Mouse (Mus musculus) c-Kit-positive CD71-positive TER-119-positive erythroid progenitor cells, embryonic 14.5 days (primary cell): ENCODE data around the gene Slc23a4.

Source experiments
- DNase-seq: peaks from one replicate; pipeline ENCODE4 v3.0.0-alpha.2; 2013; ENCODE audit warnings: low spot score

The Slc23a4 gene

GRCm38 (mm10) chr6:34910371-34911219 is 77.6 kb downstream of the Slc23a4 start, which contains the start of gene Wdr91:
Wdr91 (minus strand) TSS chr6:34910876.
- DNase-seq: peak; percentile 93

DNA sequence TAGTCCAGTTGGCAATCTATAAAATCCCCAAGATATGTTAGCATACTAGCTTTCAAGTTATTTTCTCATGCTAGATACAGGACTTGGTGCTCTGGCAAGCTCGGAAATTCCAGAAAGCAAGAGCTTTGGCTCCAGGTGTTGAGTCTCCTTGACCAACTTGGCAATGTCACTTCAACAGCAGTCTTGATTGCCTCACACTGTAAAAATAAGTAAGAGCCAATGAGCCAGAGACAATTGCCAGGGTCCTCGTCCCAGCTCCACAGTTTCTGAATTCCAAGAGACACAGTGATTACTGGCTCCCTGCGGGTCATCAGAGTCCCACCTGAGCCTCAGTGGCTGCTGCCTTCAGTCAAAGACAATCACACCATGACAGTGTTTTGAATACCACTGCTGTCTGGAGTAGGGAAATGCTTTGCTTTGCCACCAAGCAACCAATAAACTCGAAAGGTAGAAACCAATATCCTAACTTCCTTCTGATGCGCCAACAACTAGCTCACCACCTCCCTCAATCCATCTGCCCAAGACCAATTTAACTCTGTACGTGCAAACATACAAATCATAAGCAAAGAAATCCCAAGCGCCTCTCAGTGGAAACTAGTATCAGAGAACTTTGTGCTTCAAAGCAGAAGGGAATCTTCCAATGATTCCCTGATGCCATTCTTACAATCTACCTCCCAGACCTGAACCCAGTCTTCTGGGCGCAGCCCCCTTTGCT is 78.4 kb downstream of the Slc23a4 start:
- no peak for DNase-seq

- DNase-seq: no peak
Measured at GRCm38 (mm10) chr6:34907696-34908260, 80.4 kb downstream of the Slc23a4 start.

DNA sequence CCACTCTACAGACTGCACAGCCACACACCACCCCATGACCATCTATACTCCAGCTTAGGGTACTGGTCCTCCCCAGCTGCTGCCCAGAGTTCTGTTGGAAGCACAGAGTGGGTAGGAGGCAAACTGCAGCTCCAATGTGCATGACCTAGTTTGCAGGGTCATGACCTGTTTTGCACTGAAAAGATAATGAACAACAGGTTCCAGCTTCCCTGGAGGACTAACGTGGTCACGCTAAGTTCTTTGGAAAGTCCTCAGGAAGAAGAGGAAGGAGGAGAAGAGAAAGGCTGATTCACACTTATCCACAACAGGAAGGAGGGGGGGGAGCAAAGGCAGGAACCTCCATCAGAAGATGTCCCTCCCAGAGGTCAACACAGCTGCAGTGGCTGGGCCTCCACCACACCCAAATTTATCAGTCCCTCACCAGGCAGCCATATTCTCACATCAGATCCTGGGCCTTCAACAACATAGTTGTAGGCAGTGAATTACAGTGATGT is 81.0 kb downstream of the Slc23a4 start:
- peak; percentile 77 for DNase-seq

- DNase-seq: no peak
Measured at GRCm38 (mm10) chr6:34906661-34907060, 81.5 kb downstream of the Slc23a4 start.

GRCm38 (mm10) chr6:34906125-34906524 is 82.1 kb downstream of the Slc23a4 start:
- DNase-seq: no peak

- no peak for DNase-seq
Measured at GRCm38 (mm10) chr6:34904361-34904760, 83.8 kb downstream of the Slc23a4 start.

GRCm38 (mm10) chr6:34903851-34904250 is 84.4 kb downstream of the Slc23a4 start:
- no peak for DNase-seq

GRCm38 (mm10) chr6:34903441-34903840 is 84.8 kb downstream of the Slc23a4 start:
- DNase-seq: no peak

GRCm38 (mm10) chr6:34902578-34902977 is 85.6 kb downstream of the Slc23a4 start:
- no peak for DNase-seq

- DNase-seq: no peak
Measured at GRCm38 (mm10) chr6:34901911-34902444, 86.2 kb downstream of the Slc23a4 start.

DNA sequence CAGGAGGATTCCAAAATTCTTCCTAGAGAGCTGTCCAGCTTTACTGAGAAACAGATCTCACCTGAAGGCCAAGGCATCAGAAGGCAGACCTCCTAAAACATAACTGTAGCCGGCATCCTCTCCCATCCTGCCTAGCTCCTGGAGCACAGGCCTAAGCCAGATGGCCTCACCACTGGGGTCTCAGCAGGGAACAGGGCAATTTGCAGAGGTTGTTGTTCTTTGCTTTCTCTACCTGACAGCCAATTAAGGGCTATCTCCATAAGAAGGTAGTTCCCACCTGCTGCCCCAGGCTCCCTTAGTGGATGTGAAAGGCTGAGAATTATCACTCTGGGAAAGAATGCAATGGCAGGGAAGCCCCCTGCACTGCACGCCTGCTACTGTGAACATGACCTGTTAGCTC is 87.2 kb downstream of the Slc23a4 start:
- no peak for DNase-seq

GRCm38 (mm10) chr6:34899127-34899526 is 89.1 kb downstream of the Slc23a4 start:
- DNase-seq: no peak

- DNase-seq: no peak
Measured at GRCm38 (mm10) chr6:34896168-34896780, 91.9 kb downstream of the Slc23a4 start.

- DNase-seq: no peak
Measured at GRCm38 (mm10) chr6:34895569-34895968, 92.6 kb downstream of the Slc23a4 start.
